Mouse (Mus musculus) lung, adult 2 months (tissue): ENCODE data around the gene Hipk2. TPM values are rescaled to one million over a fixed set of nuclear protein-coding genes. Genes with fewer than 3 reads are reported as not detected.

Source experiments
- DNase-seq: peaks from one replicate; pipeline ENCODE4 v3.0.0; 2022
- H3K4me1 ChIP-seq: fragments of 200-500 bp; 2 replicates; pipeline ENCODE4 v1.6.1; 2011; ENCODE audit warnings: low read length; ENCODE audit not compliant: control insufficient read depth, insufficient read depth
- H3K4me3 ChIP-seq: fragments of 200-500 bp; replicated peaks from 2 replicates; pipeline ENCODE3; 2011; ENCODE audit warnings: low read depth, mild to moderate bottlenecking, control low read depth, low read length; ENCODE audit errors: extremely low read depth
- CTCF ChIP-seq: fragments of 200-500 bp; IDR thresholded peaks from 2 replicates; pipeline ENCODE4 v1.5.1; 2011; ENCODE audit warnings: mild to moderate bottlenecking, low read length, control low read depth; ENCODE audit not compliant: insufficient read depth
- POLR2A ChIP-seq: fragments of 200-500 bp; IDR thresholded peaks from 2 replicates; pipeline ENCODE4 v1.6.1; 2011; ENCODE audit warnings: low read depth, mild to moderate bottlenecking, control low read depth, low read length, borderline replicate concordance; ENCODE audit errors: extremely low read depth
- WGBS: fragments of 180-500 bp; shearing (Covaris S2); methylation state at CpG from one replicate; pipeline ENCODE4 v1.1.7; 2018; 5-methylcytosine and 5-hydroxymethylcytosine counted together
- polyA plus RNA-seq: library from polyadenylated mRNA; depleted of rRNA; stranded (reverse); fragments of >200 nt; gene quantifications from 2 replicates; pipeline ENCODE4 v1.2.3, GENCODE M21; 2012

The Hipk2 gene
- polyA plus RNA-seq, 1 experiment: 54.8 TPM

DNA sequence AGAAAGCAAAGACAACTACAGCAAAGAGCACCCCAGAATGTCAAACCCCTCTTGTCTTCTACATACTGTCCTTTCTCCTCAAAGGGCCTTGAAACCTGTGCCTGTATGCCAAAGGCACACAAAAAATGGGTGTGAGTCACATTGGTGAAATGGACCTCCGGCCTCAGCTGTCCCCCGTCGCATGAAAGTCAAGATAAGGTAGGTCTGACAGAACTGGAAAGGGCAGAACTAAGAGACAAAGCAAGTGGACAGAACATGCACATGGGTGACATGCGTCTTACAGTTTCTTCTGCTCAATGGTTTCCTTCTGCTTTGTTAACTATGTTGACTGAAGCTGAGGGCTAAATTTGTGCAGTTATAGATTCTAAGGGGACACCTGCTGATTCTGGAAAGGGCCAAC lies 119.0 kb downstream of the Hipk2 start:
- WGBS: 91% methylated on average over 4 of the region's 4 CpGs

DNA sequence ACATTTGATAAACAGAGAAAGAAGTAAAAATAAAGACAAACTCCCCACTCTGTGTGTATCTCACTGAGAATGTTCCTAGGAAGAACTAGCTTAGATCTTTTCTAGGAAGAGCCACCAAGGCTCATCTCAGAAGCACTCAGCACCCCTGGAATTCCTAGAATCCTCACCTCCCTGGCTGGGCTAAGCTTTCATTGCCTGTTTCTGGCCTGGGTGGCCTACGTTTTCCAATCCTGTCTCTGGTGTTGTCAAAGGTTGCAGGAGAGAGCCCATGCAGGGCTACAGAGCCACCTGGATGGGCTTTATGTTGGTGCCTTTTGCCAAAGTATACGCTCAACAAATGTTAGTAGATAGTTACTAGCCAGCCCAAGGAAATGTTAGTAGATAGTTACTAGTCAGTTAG lies 120.0 kb downstream of the Hipk2 start:
- no peak overlapping the region for H3K4me3 ChIP-seq
- no peak for DNase-seq
- 85% methylated on average over 2 of the region's 2 CpGs for WGBS
- TF ChIP-seq CTCF: no peak
- no peak for TF ChIP-seq POLR2A
- H3K4me1 ChIP-seq: peaks cover 7% of the 10 kb centered on the region

More for the DNA sequence above, 119.0 kb downstream of the Hipk2 start:
- TF ChIP-seq CTCF (no peak), POLR2A (no peak)
- Histone ChIP-seq H3K4me1 (peaks cover 10% of the 10 kb centered on the region), H3K4me3 (no peak overlapping the region)
- DNase-seq: no peak

DNA sequence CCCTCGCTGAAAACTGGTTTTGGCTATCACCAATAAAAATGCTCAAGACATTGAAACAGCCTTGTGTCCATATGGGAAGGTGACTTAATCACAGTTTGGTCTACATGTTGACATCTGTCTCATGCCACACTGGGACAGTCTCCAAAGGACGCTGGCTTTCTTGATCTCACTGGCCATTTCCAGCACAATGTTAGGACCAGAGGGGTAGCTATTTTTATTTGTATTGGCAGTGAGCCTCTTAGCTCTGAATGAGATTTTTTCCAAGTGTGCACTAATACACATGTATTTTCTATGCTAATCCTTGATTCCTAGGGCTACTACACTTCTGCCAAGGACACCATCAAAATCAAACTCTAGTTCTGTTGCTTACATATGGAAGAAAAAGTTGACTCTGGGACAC lies 120.8 kb downstream of the Hipk2 start:
- peaks cover 3% of the 10 kb centered on the region; the same call in 1 of the 2 replicates for H3K4me1 ChIP-seq
- H3K4me3 ChIP-seq: no peak overlapping the region
- 51% methylated on average over 2 of the region's 2 CpGs for WGBS
- no peak for DNase-seq
- TF ChIP-seq CTCF (no peak), POLR2A (no peak)

DNA sequence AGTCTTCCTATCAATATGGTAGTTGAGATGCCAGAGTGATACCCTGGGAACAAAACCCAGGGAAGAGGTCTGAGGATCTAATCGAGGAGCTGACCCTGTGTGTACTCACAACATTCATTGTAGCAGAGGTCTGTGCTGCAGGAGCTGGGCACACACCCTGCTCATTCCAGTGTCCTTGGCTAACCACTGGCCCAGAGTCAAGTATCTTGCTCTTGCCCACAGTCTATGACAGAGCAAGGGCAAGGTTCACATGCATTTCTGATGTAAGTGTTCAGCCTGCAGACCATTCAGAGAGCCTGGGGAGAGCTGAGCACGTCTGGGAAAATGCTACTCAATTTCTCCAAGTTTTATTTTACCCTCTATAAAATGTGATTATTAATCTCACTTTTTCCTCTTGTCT lies 122.2 kb downstream of the Hipk2 start:
- 42% methylated on average over 2 of the region's 2 CpGs for WGBS
- Histone ChIP-seq H3K4me3 (no peak overlapping the region), H3K4me1 (no peaks in the 10 kb centered on the region)
- no peak for DNase-seq
- TF ChIP-seq CTCF (no peak), POLR2A (no peak)

DNA sequence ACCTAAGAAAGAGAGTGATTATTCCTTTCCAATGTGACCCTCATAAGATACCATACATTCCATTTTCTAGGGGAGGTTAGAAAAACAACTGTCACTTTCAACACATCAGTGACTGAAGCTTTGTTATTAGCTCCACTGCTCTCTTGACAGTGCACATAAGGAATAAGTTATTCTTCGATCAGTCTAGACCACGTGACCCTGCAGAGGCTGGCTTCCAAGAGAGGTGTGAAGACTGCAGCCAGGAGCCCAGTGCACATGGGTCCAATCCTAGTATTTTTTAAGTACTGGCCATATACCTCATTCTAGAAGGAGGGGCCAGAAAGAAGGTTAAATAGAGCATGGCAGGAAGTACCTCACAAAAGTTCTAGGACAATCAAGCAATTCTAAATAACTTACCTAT lies 122.9 kb downstream of the Hipk2 start:
- no peak for TF ChIP-seq POLR2A
- no peak overlapping the region for H3K4me3 ChIP-seq
- 69% methylated on average over 2 of the region's 2 CpGs for WGBS
- DNase-seq: no peak
- H3K4me1 ChIP-seq: no peaks in the 10 kb centered on the region

DNA sequence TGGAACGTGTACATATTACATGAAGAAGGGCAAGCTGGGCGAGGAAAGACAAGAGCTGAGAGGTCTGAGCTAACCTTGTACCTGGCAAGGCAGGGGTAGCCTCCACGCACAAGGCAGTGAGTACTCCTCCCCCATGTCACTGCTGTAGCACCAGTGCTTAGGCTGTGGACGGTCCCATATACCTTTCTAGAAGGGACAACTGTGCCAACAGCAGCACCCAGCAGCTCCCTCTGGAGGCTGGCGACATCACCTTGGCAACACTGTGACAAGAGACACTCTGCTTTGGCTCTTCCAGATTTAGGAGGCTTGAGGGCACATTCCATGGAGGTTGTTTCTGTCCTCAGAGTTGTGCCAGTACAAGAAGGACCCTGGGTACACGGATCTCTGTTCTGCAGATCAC lies 123.5 kb downstream of the Hipk2 start:
- DNase-seq: no peak
- Histone ChIP-seq H3K4me1 (no peaks in the 10 kb centered on the region), H3K4me3 (no peak overlapping the region)
- WGBS: 72% methylated on average over 6 of the region's 6 CpGs
- TF ChIP-seq CTCF: peak; percentile 30; the same call in 1 of the 2 replicates
- TF ChIP-seq POLR2A: no peak

DNA sequence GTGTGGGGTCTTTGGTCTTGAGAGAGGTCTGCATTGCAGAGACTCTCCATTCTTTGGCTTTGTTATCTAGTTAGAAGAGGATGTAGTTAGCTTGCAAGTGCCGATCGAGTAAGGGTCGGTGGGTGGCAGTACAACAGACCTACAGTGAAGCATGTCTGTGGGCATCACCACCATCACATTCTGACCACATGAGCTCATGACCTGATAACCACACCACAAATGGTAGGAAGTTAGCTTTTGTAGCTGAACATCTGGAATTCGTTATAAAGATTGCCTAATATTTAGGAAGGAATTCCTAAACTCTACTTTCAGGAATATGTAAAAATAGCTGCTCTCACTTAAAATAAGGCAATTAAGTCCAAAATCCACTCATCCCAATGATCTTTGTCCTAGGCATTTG lies 127.9 kb downstream of the Hipk2 start:
- TF ChIP-seq POLR2A: no peak
- TF ChIP-seq CTCF: no peak
- Histone ChIP-seq H3K4me1 (peaks cover 3% of the 10 kb centered on the region; the same call in 1 of the 2 replicates), H3K4me3 (no peak overlapping the region)
- WGBS: 84% methylated on average over 4 of the region's 4 CpGs
- no peak for DNase-seq

DNA sequence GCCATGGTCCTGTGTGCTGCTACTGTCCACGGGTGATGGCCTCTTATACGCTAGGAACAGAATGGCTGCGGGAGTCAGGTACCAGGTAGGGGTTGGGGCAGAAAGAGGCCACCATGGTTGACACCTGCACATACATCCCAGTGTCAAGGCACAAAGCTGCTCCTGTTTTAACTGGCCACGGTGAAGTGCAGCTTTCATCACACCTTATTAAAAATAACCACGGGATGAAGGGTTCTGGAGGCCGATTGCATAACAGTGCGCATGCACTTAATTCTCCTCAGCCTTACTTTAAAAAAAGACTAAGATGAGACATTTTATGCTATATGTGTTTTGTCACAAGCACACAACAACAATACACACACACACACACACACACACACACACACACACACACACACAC lies 132.6 kb downstream of the Hipk2 start:
- 76% methylated on average over 7 of the region's 7 CpGs for WGBS
- H3K4me1 ChIP-seq: peaks cover 3% of the 10 kb centered on the region; the same call in 1 of the 2 replicates
- H3K4me3 ChIP-seq: no peak overlapping the region
- DNase-seq: no peak
- no peak for TF ChIP-seq CTCF
- no peak for TF ChIP-seq POLR2A

DNA sequence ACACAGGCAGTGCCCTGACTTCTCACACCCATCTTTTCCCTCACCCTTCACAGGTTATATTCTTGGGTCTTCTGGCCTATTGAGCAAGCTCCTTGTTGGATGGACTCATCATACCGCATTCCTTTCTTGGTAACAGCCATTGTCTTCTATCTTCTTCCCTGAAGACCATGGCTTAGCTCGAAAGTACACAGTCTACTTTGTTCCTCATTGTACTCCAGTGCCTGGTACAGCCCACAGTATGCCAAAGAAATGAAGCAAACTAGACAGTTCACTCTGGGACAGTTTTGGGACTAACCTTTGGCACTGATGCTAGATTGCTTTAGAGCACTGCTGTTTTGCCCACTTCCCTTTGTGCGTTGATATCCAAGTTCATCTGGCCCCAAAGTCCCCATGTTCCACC lies 133.5 kb downstream of the Hipk2 start:
- Histone ChIP-seq H3K4me1 (peaks cover 3% of the 10 kb centered on the region; the same call in 1 of the 2 replicates), H3K4me3 (no peak overlapping the region)
- TF ChIP-seq POLR2A: no peak
- TF ChIP-seq CTCF: no peak
- 87% methylated on average over 3 of the region's 3 CpGs for WGBS
- no peak for DNase-seq

DNA sequence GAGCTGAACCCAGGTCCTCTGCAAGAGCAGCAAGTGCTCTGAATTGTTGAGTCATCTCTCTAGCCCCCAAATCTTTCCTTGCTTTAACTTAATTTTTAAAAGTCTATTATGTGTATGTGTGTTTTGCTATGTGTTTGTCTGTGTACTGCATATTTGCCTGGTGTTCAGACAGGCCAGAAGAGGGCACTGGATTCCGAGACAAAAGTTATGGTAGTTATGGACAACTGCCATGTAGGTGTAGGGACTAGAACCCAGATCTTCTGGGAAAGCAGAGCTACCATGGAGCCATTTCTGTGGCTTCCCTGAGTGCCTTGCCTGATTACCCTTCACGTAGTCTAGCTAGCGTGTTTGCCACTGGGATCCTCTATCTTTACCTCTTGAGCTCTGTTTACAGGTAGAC lies 134.9 kb downstream of the Hipk2 start:
- no peak for DNase-seq
- TF ChIP-seq POLR2A: no peak
- TF ChIP-seq CTCF: no peak
- 89% methylated on average over 3 of the region's 3 CpGs for WGBS

More for the DNA sequence above, 134.9 kb downstream of the Hipk2 start:
- peaks cover 5% of the 10 kb centered on the region for H3K4me1 ChIP-seq
- H3K4me3 ChIP-seq: no peak overlapping the region
